Mouse (Mus musculus) cerebellum, adult 2 months (tissue): ENCODE measurements around the gene Tnfsf11. TPM values are rescaled to one million over a fixed set of nuclear protein-coding genes. Genes with fewer than 3 reads are reported as not detected.

Experiments
- DNase-seq, 2 experiments: peaks; one replicate each; pipeline ENCODE4 v3.0.0; 2021
- H3K27ac ChIP-seq: fragments of 200-500 bp; 2 replicates; pipeline ENCODE4 v1.5.1; 2012; ENCODE audit warnings: low read length, control low read depth, inconsistent platforms; ENCODE audit not compliant: insufficient read depth
- H3K27me3 ChIP-seq: fragments of 200-500 bp; 2 replicates; pipeline ENCODE4 v1.6.1; 2012; ENCODE audit warnings: inconsistent platforms, mild to moderate bottlenecking, low read length, moderate library complexity; ENCODE audit not compliant: control insufficient read depth, insufficient read depth
- H3K4me1 ChIP-seq: fragments of 200-500 bp; 2 replicates; pipeline ENCODE4 v1.6.1; 2011; ENCODE audit warnings: low read length; ENCODE audit not compliant: control insufficient read depth, insufficient read depth
- H3K4me3 ChIP-seq: fragments of 200-500 bp; replicated peaks from 2 replicates; pipeline ENCODE3; 2011; ENCODE audit warnings: mild to moderate bottlenecking, low read depth, low read length, control low read depth; ENCODE audit not compliant: insufficient read depth
- CTCF ChIP-seq: fragments of 200-500 bp; IDR thresholded peaks from 2 replicates; pipeline ENCODE4 v1.5.1; 2011; ENCODE audit warnings: low read depth, mild to moderate bottlenecking, control low read depth, low read length, moderate library complexity, borderline replicate concordance; ENCODE audit not compliant: insufficient read depth
- POLR2A ChIP-seq: fragments of 200-500 bp; IDR thresholded peaks from 2 replicates; pipeline ENCODE4 v1.6.1; 2011; ENCODE audit warnings: low read length, control low read depth, borderline replicate concordance; ENCODE audit not compliant: insufficient read depth
- WGBS: fragments of 180-500 bp; shearing (Covaris S2); methylation state at CpG from one replicate; pipeline ENCODE4 v1.1.7; 2018; 5-methylcytosine and 5-hydroxymethylcytosine counted together
- polyA plus RNA-seq: library from polyadenylated mRNA; depleted of rRNA; stranded (reverse); fragments of >200 nt; gene quantifications from 2 replicates; pipeline ENCODE4 v1.2.3, GENCODE M21; 2012

Tnfsf11 gene
- polyA plus RNA-seq, 1 experiment = not detected

- Histone ChIP-seq H3K27me3 (no peaks in the 10 kb centered on the region; the same call in 1 of the 2 replicates), H3K4me3 (no peak overlapping the region), H3K4me1 (no peaks in the 10 kb centered on the region), H3K27ac (no peak overlapping the region)
- 68% methylated on average over 5 of the region's 5 CpGs for WGBS
- TF ChIP-seq POLR2A = no peak
- DNase-seq = no peak
Measured at GRCm38 (mm10) chr14:78286011-78286548, 21.8 kb downstream of the Tnfsf11 start.

DNA sequence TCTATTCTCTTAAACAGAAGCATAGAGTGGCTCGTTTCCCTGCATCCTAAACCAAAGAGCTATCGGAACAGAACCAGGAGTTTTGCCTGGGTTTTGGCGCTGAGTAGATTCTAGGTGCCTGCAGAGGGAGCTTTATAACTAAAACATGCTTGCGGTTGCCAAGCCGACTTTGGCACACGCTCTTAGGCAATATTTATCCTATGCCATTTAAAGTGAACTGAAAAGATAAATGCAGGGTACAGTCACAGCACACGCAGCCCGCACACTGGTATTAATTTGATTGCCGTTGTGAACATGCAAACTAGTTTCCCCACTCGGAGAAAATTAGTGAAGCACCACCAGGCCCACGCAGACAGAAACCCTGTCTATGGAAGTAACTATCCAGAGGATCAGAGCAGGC, 25.4 kb downstream of the Tnfsf11 start:
- WGBS = 10% methylated on average over 11 of the region's 11 CpGs
- DNase-seq = peak in 1 of 2 experiments; percentile 14
- Histone ChIP-seq H3K4me3 (no peak overlapping the region), H3K4me1 (no peaks in the 10 kb centered on the region), H3K27ac (no peak overlapping the region), H3K27me3 (no peaks in the 10 kb centered on the region; the same call in 1 of the 2 replicates)
- TF ChIP-seq CTCF = no peak
- TF ChIP-seq POLR2A = no peak

DNA sequence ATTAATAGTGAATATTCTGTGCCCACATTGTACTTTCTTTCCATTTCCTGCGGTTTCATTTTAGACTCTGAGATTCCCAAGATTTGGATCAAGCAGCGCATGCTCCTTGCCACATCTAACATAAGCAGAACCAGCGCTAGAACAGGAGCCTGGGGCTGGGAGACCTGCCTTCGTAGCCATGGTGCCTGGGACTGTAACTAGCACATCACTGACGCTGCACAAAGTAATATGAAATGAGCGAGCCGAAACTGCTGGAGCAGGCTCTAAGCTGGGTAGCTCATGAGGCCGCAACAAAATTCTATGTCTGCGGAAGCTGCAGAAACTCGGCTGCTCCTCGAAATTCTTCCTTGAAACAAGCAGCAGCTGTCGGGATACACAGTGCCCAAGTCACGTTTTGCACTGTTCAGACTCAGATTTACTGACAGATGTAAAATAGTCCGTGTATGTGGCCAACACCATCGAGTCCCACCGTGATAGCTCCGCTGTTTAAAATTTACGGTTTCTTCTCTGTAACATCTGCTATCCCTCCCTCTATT, 31.4 kb downstream of the Tnfsf11 start:
- TF ChIP-seq CTCF (no peak), POLR2A (no peak)
- no peak overlapping the region for H3K27ac ChIP-seq
- H3K4me1 ChIP-seq = peaks cover 5% of the 10 kb centered on the region; the same call in 1 of the 2 replicates
- no peak for DNase-seq
- H3K4me3 ChIP-seq = no peak overlapping the region
- no peaks in the 10 kb centered on the region; the same call in 1 of the 2 replicates for H3K27me3 ChIP-seq
- 48% methylated on average over 18 of the region's 18 CpGs for WGBS

- Histone ChIP-seq H3K27me3 (no peaks in the 10 kb centered on the region; the same call in 1 of the 2 replicates), H3K27ac (no peak overlapping the region), H3K4me3 (no peak overlapping the region), H3K4me1 (peaks cover 5% of the 10 kb centered on the region; the same call in 1 of the 2 replicates)
- peak in 1 of 2 experiments; percentile 40 for DNase-seq
- WGBS = 26% methylated on average over 5 of the region's 5 CpGs
- TF ChIP-seq POLR2A (no peak), CTCF (no peak)
Measured at GRCm38 (mm10) chr14:78274851-78275250, 33.0 kb downstream of the Tnfsf11 start.

GRCm38 (mm10) chr14:78274146-78274545, 33.7 kb downstream of the Tnfsf11 start:
- WGBS = 79% methylated on average over 9 of the region's 9 CpGs

DNA sequence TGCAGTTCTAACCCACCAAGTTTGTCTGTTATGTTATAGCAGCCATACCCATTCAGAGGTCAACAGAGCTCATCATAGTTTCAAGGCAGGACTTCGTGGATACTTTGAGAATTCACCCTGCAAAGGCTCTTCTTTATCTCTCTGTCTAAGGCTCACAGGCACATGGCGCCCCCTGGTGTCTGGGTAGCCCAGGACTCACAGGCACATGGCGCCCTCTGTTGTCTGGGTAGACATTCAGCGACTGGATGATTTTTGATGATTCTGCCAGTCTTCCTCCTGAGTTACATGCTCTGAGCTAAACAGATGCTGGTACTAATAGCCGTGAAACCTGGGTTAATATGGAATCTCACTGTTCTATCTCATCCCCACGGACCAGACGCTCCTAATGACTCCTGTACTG, 34.3 kb downstream of the Tnfsf11 start:
- no peak for DNase-seq
- TF ChIP-seq CTCF = peak; percentile 52; the same call in 1 of the 2 replicates
- no peak for TF ChIP-seq POLR2A
- Histone ChIP-seq H3K27me3 (no peaks in the 10 kb centered on the region; the same call in 1 of the 2 replicates), H3K27ac (no peak overlapping the region), H3K4me3 (no peak overlapping the region), H3K4me1 (peaks cover 5% of the 10 kb centered on the region; the same call in 1 of the 2 replicates)
- WGBS = 76% methylated on average over 7 of the region's 7 CpGs

More at GRCm38 (mm10) chr14:78274146-78274545, 33.7 kb downstream of the Tnfsf11 start:
- peaks cover 5% of the 10 kb centered on the region; the same call in 1 of the 2 replicates for H3K4me1 ChIP-seq
- no peaks in the 10 kb centered on the region; the same call in 1 of the 2 replicates for H3K27me3 ChIP-seq
- TF ChIP-seq POLR2A (no peak), CTCF (no peak)
- no peak for DNase-seq
- no peak overlapping the region for H3K27ac ChIP-seq
- H3K4me3 ChIP-seq = no peak overlapping the region

- DNase-seq = no peak
- WGBS = 92% methylated on average over 6 of the region's 6 CpGs
- no peak for TF ChIP-seq POLR2A
- TF ChIP-seq CTCF = no peak
- H3K4me3 ChIP-seq = no peak overlapping the region
- H3K27ac ChIP-seq = no peak overlapping the region
- H3K27me3 ChIP-seq = no peaks in the 10 kb centered on the region; the same call in 1 of the 2 replicates
- no peaks in the 10 kb centered on the region for H3K4me1 ChIP-seq
Measured at GRCm38 (mm10) chr14:78264876-78265275, 43.0 kb downstream of the Tnfsf11 start.

GRCm38 (mm10) chr14:78262596-78262995, 45.2 kb downstream of the Tnfsf11 start:
- Histone ChIP-seq H3K27me3 (no peaks in the 10 kb centered on the region; the same call in 1 of the 2 replicates), H3K4me3 (no peak overlapping the region), H3K4me1 (no peaks in the 10 kb centered on the region), H3K27ac (no peak overlapping the region)
- no peak for TF ChIP-seq CTCF
- TF ChIP-seq POLR2A = no peak
- 87% methylated on average over 7 of the region's 7 CpGs for WGBS
- no peak for DNase-seq
